Mouse (Mus musculus): ENCODE results near the gene Fcer1g. TPM values are rescaled to one million over a fixed set of nuclear protein-coding genes. Genes with fewer than 3 reads are reported as not detected.

The Fcer1g gene
- total RNA-seq, 1 experiment from 2014 or later, result 875 TPM

GRCm38 (mm10) chr1:171226780-171227179 is 7.4 kb downstream of the Fcer1g start:
- ATAC-seq (replicated peaks; ENCODE audit: insufficient number of reproducible peaks, low FRiP score, low TSS enrichment, poor library complexity, severe bottlenecking), result no peak

GRCm38 (mm10) chr1:171224857-171225256 is 9.3 kb downstream of the Fcer1g start, which contains the start of gene Apoa2:
Gene Apoa2, plus strand, starts transcription at chr1:171225054.
- ATAC-seq (replicated peaks; ENCODE audit: insufficient number of reproducible peaks, low FRiP score, low TSS enrichment, poor library complexity, severe bottlenecking), result no peak

GRCm38 (mm10) chr1:171223796-171224195 is 10.4 kb downstream of the Fcer1g start:
- no peak for ATAC-seq (replicated peaks; ENCODE audit: insufficient number of reproducible peaks, low FRiP score, low TSS enrichment, poor library complexity, severe bottlenecking)

- no peak for ATAC-seq (replicated peaks; ENCODE audit: insufficient number of reproducible peaks, low FRiP score, low TSS enrichment, poor library complexity, severe bottlenecking)
Observed at GRCm38 (mm10) chr1:171223168-171223567, 11.0 kb downstream of the Fcer1g start.

DNA sequence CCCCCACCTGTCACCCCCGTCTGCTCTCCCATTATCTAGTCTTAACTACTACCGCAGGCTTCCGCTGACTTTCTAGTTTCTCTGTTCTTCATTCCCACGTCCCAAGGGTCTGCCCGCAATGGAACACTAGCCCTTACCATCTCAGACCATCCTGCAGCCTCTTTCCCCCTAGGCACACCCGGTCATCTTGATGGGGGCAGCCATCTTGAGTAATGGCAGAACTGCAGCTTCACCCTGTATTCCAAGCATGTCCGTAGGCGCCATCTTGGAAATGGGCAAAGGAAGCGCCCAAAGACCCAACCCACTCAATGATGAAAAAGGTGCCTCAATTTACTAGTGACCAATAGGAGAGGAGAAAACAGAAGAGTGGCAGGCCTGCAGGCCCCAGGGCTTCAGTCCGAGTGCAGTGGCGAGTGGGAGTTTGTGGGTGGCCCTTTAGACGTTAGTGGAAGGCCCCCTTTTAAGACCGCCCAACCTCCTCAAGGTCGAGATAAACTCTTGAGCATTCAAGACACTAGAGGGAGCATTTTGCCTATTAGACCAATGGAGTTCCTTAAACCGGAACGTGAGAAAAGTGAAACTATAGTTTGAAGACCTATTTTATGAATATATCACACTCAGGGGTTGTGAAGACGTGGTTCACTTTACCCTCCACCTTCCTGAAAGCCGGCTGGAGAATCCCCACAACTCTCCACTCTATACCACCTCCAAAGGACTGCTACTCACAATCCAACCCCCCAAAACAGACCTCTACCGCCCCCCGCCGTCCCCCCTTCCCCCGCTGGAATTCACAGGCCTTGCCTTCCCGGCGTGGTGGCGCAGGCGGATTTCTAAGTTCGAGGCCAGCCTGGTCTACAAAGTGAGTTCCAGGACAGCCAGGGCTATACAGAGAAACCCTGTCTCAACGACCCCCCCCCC is 11.7 kb downstream of the Fcer1g start, which contains the start of gene Tomm40l:
Gene Tomm40l (minus strand): TSS at position 277 of the 918 bp plus-strand sequence.
- peak; percentile 93 for ATAC-seq (replicated peaks; ENCODE audit: insufficient number of reproducible peaks, low FRiP score, low TSS enrichment, poor library complexity, severe bottlenecking)

GRCm38 (mm10) chr1:171221281-171222193 is 12.6 kb downstream of the Fcer1g start:
- ATAC-seq (replicated peaks; ENCODE audit: insufficient number of reproducible peaks, low FRiP score, low TSS enrichment, poor library complexity, severe bottlenecking), result no peak

DNA sequence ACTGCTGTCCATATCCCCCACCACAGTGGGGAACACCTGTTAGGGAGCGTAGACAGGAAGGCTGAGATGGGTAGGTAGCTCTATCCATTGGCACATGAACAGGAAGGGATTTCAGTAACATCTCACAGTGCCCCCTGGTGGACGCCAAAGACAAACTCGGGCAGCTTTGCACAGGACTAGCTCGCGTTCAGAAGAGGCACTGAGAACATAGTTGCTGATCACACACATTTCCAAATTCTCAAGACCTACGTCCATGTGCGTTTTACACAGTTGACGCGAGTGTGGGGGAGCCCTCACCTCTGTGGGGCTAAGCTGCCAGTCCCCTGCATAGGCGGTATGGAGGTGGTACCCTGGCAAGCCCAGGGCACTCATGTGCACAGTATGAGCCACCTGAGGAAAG is 13.3 kb downstream of the Fcer1g start:
- ATAC-seq (replicated peaks; ENCODE audit: insufficient number of reproducible peaks, low FRiP score, low TSS enrichment, poor library complexity, severe bottlenecking), result peak; percentile 40; the same call in 1 of the 2 replicates

DNA sequence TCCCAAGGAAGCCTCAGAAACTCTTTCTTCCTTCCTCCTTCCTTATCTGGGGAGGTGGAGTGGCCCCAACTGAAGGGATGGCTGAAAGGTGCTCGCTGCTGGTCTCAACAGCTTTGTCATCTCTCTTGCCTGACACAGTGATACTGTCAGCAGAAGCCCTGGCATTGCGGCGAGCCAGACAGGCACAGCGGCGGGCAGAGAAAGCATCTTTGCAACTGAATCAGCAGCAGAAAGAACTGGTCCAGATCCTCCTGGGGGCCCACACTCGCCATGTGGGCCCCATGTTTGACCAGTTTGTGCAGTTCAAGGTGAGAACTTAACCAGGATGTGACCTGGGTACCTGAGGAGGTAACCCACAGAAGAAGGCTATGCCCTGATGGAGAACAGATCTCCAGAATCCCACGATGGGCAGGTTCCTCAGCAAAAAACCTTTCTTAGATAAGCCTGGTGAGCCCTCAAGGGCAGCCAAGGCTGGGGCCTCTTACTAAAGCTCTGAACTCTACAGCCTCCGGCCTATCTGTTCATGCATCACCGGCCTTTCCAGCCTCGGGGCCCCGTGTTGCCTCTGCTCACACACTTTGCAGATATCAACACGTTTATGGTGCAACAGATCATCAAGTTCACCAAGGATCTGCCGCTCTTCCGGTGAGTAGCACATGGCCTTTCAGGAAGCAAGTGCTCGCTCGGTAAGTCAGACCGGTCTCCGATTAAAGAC is 17.8 kb downstream of the Fcer1g start:
- ATAC-seq (replicated peaks; ENCODE audit: insufficient number of reproducible peaks, low FRiP score, low TSS enrichment, poor library complexity, severe bottlenecking), result no peak

DNA sequence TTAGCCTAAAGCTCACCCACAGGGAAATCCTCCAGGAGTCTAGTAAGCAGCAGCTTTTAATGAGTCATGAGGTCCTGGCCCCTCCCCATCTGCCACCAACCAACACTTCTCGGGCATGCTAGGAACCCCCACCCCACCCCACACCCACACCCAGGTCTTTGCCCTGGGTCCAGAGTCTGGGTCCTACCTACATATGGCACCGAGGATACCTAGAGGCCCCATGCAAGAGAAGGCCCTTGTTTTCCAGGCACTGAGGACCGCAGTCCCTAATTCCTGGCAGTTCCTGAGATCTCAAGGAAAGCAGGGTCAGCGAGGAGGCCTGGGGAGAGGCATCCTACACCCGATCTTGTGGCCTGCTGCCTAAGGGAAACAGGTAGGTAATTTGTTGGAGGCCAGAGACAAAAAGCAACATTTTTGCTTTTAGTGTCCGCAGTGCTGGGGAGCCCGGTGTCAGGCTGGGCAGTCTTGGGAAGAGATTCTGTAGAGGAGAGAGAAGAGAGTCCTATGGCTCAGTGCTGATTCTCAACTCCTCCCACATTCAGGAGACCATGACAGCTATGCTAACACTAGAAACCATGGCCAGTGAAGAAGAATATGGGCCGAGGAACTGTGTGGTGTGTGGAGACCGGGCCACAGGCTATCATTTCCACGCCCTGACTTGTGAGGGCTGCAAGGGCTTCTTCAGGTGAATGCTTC is 20.2 kb downstream of the Fcer1g start, which contains the start of gene Nr1i3:
Gene Nr1i3 (plus strand): TSS at position 170 of the 696 bp plus-strand sequence.
- no peak for ATAC-seq (replicated peaks; ENCODE audit: insufficient number of reproducible peaks, low FRiP score, low TSS enrichment, poor library complexity, severe bottlenecking)

DNA sequence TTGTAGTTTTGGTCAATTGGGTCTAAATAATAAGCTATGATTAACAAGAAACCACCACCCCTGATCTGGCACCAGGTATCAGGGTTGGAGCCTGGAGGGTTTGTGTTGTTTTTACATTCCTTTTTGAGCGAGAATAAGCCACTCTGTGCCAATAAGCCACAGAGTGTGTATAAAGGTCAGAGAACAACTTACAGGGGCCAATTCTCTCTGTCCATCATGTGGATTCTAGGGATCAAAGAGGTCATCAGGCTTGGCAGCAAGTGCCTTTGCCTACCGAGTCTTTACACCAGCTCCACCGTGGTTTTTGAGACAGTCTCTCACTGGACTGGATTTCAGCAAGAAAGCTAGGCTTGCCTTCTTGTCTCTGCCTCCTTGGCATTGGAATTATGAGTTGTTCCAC is 21.3 kb downstream of the Fcer1g start:
- ATAC-seq (replicated peaks; ENCODE audit: insufficient number of reproducible peaks, low FRiP score, low TSS enrichment, poor library complexity, severe bottlenecking), result no peak

DNA sequence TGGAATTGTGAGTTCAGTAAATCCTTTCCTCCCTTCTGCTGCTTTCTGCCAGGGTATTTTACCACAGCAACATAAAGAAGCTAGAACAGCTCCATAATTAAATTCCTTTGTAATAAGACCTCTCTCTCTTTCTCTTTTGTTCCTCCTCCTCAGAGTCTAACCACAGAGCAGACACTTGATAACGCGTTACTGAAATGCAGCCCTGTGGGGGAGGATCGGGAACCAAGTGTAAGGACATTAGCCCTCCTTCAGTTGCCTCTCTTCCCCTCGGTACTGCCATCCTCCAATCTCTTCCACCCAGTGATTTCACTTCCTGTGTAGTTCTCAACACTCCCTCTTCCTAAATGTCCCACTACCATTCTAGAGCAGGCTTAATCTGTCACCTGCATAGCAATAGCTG is 24.8 kb downstream of the Fcer1g start:
- no peak for ATAC-seq (replicated peaks; ENCODE audit: insufficient number of reproducible peaks, low FRiP score, low TSS enrichment, poor library complexity, severe bottlenecking)

DNA sequence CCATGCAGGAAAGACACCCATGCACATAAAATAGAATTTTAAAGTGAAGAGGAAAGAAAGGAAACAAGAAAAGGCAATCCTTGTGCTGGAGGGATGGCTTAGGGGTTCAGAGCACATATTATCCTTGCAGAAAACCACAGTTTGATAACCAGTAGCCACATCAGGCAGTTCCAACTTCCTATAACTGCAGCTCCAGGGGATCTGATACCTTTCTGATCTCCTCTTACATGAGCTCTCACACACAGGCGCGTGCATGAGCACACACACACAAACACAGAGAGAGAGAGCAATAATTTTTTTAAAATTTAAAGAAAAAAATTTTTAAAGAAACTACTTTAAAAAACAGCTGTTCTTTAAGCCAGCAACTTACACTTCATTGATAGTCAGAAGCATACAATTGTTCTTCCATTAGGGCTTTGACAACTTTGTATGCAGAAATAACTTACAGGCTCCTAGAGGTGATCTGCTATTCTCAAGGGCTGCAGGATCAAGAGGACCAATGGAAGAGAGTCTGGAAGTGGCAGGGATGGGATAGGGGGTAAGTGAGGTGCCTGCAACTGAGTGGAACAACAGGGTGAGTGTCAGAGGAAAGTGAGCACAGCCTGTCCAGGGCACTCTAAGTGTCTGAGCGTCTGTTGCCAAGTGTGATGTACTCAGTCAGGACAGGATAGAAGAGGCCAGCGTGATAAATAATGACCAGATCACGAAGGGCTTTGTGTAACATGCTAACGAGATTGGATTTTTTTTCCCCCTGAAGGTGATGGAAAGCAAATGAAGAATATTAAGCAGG is 28.3 kb downstream of the Fcer1g start:
- no peak for ATAC-seq (replicated peaks; ENCODE audit: insufficient number of reproducible peaks, low FRiP score, low TSS enrichment, poor library complexity, severe bottlenecking)

- ATAC-seq (replicated peaks; ENCODE audit: insufficient number of reproducible peaks, low FRiP score, low TSS enrichment, poor library complexity, severe bottlenecking), result no peak
Observed at GRCm38 (mm10) chr1:171204249-171204644, 29.9 kb downstream of the Fcer1g start.

GRCm38 (mm10) chr1:171203471-171204248 is 30.5 kb downstream of the Fcer1g start:
- ATAC-seq (replicated peaks; ENCODE audit: insufficient number of reproducible peaks, low FRiP score, low TSS enrichment, poor library complexity, severe bottlenecking), result no peak

- ATAC-seq (replicated peaks; ENCODE audit: insufficient number of reproducible peaks, low FRiP score, low TSS enrichment, poor library complexity, severe bottlenecking), result no peak
Observed at GRCm38 (mm10) chr1:171200769-171201168, 33.4 kb downstream of the Fcer1g start.

DNA sequence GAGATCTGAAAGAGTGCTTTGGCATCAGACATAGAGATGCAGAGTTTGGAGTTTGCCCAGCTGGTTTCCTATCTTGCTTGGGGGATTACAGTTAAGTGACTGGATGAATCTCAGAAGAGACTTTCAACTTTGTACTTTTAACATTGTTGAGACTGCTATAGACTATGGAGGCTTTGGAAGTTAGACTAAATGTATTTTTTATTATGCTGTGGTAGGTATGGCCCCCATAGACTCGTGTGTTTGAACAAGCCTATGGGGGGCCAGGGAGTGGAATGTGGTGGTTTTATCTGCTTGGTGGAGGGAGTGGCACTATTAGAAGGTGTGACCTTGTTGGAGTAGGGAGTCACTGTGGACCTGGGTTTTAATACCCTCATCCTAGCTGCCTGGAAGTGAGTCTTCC is 34.6 kb downstream of the Fcer1g start:
- no peak for ATAC-seq (replicated peaks; ENCODE audit: insufficient number of reproducible peaks, low FRiP score, low TSS enrichment, poor library complexity, severe bottlenecking)

Measured in monocyte, adult 5-6 weeks (primary cell).